Mouse (Mus musculus): ENCODE measurements around the gene Cntn2. TPM values are rescaled to one million over a fixed set of nuclear protein-coding genes. Genes with fewer than 3 reads are reported as not detected.

Cntn2 gene
- polyA plus RNA-seq, 1 experiment from 2014 or later, result 0.02 TPM

- Histone ChIP-seq H3K9ac (ENCODE audit: low read depth, low read length) (no peak overlapping the region), H3K27ac (ENCODE audit: low read length) (no peak overlapping the region), H3K4me2 (ENCODE audit: low read depth, low read length) (no peak overlapping the region), H3K4me3 (ENCODE audit: low read depth, low read length) (no peak overlapping the region), H3K9me3 (replicated peaks; ENCODE audit: control insufficient read depth, low read length) (no peaks in the 10 kb centered on the region), H3K27me3 (ENCODE audit: control insufficient read depth, insufficient read depth, low read depth, low read length) (peaks cover 38% of the 10 kb centered on the region), H3K4me1 (ENCODE audit: control insufficient read depth, low read depth, low read length) (no peaks in the 10 kb centered on the region), H3K36me3 (ENCODE audit: control insufficient read depth, insufficient read depth) (no peaks in the 10 kb centered on the region)
- ATAC-seq (ENCODE audit: low read depth), result no peak
- WGBS (ENCODE audit: insufficient replicate concordance), result 51% methylated on average over 5 of the region's 5 CpGs
These were observed 5.3 kb downstream of the Cntn2 start for GRCm38 (mm10) chr1:132537736-132538135.

DNA sequence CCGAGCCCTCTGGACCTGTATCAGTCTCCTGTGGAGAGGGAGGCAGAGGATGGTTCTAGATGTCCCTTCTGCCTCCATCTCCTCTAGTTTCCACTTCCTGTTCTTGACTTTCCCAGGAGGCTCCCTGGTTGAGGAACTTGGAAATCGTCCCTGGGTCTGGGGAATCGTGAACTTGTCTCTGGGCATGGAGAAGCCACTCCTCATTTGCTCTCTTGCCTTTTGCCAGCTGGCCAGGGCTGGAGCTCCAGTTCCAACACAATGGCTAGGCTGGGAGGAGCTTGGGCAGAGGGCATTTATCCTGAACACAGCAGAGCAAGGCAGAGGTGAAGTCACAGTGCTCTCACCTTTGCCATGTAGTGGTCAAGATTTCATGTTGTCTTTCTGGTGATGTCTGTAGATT lies 6.6 kb downstream of the Cntn2 start:
- Histone ChIP-seq H3K9ac (ENCODE audit: low read depth, low read length) (no peak overlapping the region), H3K4me1 (ENCODE audit: control insufficient read depth, low read depth, low read length) (no peaks in the 10 kb centered on the region), H3K27me3 (ENCODE audit: control insufficient read depth, insufficient read depth, low read depth, low read length) (peaks cover 25% of the 10 kb centered on the region), H3K4me3 (ENCODE audit: low read depth, low read length) (no peak overlapping the region), H3K9me3 (replicated peaks; ENCODE audit: control insufficient read depth, low read length) (no peaks in the 10 kb centered on the region), H3K27ac (ENCODE audit: low read length) (no peak overlapping the region), H3K4me2 (ENCODE audit: low read depth, low read length) (no peak overlapping the region), H3K36me3 (ENCODE audit: control insufficient read depth, insufficient read depth) (no peaks in the 10 kb centered on the region)
- no peak for ATAC-seq (ENCODE audit: low read depth)
- 52% methylated on average over 3 of the region's 3 CpGs for WGBS (ENCODE audit: insufficient replicate concordance)

DNA sequence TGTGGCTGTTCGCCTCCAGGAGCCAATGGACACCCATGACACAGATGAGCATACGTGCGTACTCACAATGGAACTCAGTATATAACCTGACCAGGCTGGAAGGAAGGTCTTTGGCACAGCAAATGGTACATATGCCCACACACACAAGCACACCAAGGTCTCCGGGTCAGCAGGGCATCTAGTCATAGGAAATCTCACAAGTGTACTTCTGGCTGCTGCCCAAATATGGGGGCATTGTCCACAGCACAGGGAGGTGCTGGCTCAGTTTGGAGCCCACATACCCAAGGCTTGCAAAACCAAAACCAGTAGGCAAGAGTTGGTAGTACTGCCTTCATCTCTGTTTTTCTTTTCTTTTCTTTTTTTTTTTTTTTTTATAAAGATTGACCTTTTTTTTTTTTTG lies 7.5 kb downstream of the Cntn2 start:
- peaks cover 17% of the 10 kb centered on the region for H3K27me3 ChIP-seq (ENCODE audit: control insufficient read depth, insufficient read depth, low read depth, low read length)
- no peaks in the 10 kb centered on the region for H3K4me1 ChIP-seq (ENCODE audit: control insufficient read depth, low read depth, low read length)
- no peak overlapping the region for H3K4me3 ChIP-seq (ENCODE audit: low read depth, low read length)
- no peak overlapping the region for H3K27ac ChIP-seq (ENCODE audit: low read length)
- WGBS (ENCODE audit: insufficient replicate concordance), result 77% methylated on average over 4 of the region's 4 CpGs
- ATAC-seq (ENCODE audit: low read depth), result no peak
- no peaks in the 10 kb centered on the region for H3K9me3 ChIP-seq (replicated peaks; ENCODE audit: control insufficient read depth, low read length)
- no peaks in the 10 kb centered on the region for H3K36me3 ChIP-seq (ENCODE audit: control insufficient read depth, insufficient read depth)
- H3K4me2 ChIP-seq (ENCODE audit: low read depth, low read length), result no peak overlapping the region
- no peak overlapping the region for H3K9ac ChIP-seq (ENCODE audit: low read depth, low read length)

DNA sequence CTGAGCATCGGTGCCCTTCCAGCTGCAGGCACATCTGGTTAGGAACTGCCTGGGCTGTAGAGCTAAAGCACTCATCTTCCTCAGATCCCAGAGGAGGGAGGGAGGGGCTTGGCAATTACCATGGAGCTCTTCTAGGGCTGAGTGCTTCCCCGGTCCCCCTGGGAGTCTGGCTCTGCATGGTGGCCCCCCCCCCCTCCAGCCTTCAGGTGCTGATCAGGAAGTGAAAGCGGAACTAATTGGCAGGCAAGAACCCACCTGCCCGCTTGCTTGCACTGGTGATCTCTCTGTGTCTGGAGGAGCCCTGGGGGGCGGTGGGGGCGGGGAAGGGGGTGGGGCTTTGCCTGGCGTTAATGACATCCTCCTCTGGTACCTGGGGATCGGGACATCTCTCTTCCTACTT lies 9.2 kb downstream of the Cntn2 start:
- no peak overlapping the region for H3K9ac ChIP-seq (ENCODE audit: low read depth, low read length)
- ATAC-seq (ENCODE audit: low read depth), result no peak
- 8% methylated on average over 8 of the region's 8 CpGs for WGBS (ENCODE audit: insufficient replicate concordance)
- no peak overlapping the region for H3K27ac ChIP-seq (ENCODE audit: low read length)
- no peaks in the 10 kb centered on the region for H3K4me1 ChIP-seq (ENCODE audit: control insufficient read depth, low read depth, low read length)
- peaks cover 6% of the 10 kb centered on the region; the same call in 1 of the 2 replicates for H3K27me3 ChIP-seq (ENCODE audit: control insufficient read depth, insufficient read depth, low read depth, low read length)
- H3K4me3 ChIP-seq (ENCODE audit: low read depth, low read length), result no peak overlapping the region
- no peak overlapping the region for H3K4me2 ChIP-seq (ENCODE audit: low read depth, low read length)
- no peaks in the 10 kb centered on the region for H3K36me3 ChIP-seq (ENCODE audit: control insufficient read depth, insufficient read depth)
- no peaks in the 10 kb centered on the region for H3K9me3 ChIP-seq (replicated peaks; ENCODE audit: control insufficient read depth, low read length)

- H3K9ac ChIP-seq (ENCODE audit: low read depth, low read length), result no peak overlapping the region
- no peak for ATAC-seq (ENCODE audit: low read depth)
- WGBS (ENCODE audit: insufficient replicate concordance), result 53% methylated on average over 9 of the region's 9 CpGs
- no peak overlapping the region for H3K4me2 ChIP-seq (ENCODE audit: low read depth, low read length)
- H3K4me3 ChIP-seq (ENCODE audit: low read depth, low read length), result no peak overlapping the region
- H3K27ac ChIP-seq (ENCODE audit: low read length), result no peak overlapping the region
- no peaks in the 10 kb centered on the region for H3K9me3 ChIP-seq (replicated peaks; ENCODE audit: control insufficient read depth, low read length)
- H3K27me3 ChIP-seq (ENCODE audit: control insufficient read depth, insufficient read depth, low read depth, low read length), result peaks cover 3% of the 10 kb centered on the region; the same call in 1 of the 2 replicates
- no peaks in the 10 kb centered on the region for H3K4me1 ChIP-seq (ENCODE audit: control insufficient read depth, low read depth, low read length)
- H3K36me3 ChIP-seq (ENCODE audit: control insufficient read depth, insufficient read depth), result no peaks in the 10 kb centered on the region
These were observed 10.5 kb downstream of the Cntn2 start for GRCm38 (mm10) chr1:132532521-132532920.

GRCm38 (mm10) chr1:132530631-132531191 lies 12.3 kb downstream of the Cntn2 start:
- 9% methylated on average over 5 of the region's 5 CpGs for WGBS (ENCODE audit: insufficient replicate concordance)
- ATAC-seq (ENCODE audit: low read depth), result no peak
- Histone ChIP-seq H3K4me2 (ENCODE audit: low read depth, low read length) (no peak overlapping the region), H3K4me3 (ENCODE audit: low read depth, low read length) (no peak overlapping the region), H3K9me3 (replicated peaks; ENCODE audit: control insufficient read depth, low read length) (no peaks in the 10 kb centered on the region), H3K36me3 (ENCODE audit: control insufficient read depth, insufficient read depth) (no peaks in the 10 kb centered on the region), H3K27ac (ENCODE audit: low read length) (no peak overlapping the region), H3K9ac (ENCODE audit: low read depth, low read length) (no peak overlapping the region), H3K4me1 (ENCODE audit: control insufficient read depth, low read depth, low read length) (no peaks in the 10 kb centered on the region), H3K27me3 (ENCODE audit: control insufficient read depth, insufficient read depth, low read depth, low read length) (peaks cover 3% of the 10 kb centered on the region; the same call in 1 of the 2 replicates)

GRCm38 (mm10) chr1:132528647-132529334 lies 14.3 kb downstream of the Cntn2 start:
- no peak overlapping the region for H3K9ac ChIP-seq (ENCODE audit: low read depth, low read length)
- H3K4me1 ChIP-seq (ENCODE audit: control insufficient read depth, low read depth, low read length), result no peaks in the 10 kb centered on the region
- H3K27me3 ChIP-seq (ENCODE audit: control insufficient read depth, insufficient read depth, low read depth, low read length), result peaks cover 3% of the 10 kb centered on the region; the same call in 1 of the 2 replicates
- H3K27ac ChIP-seq (ENCODE audit: low read length), result no peak overlapping the region
- no peak overlapping the region for H3K4me2 ChIP-seq (ENCODE audit: low read depth, low read length)
- no peaks in the 10 kb centered on the region for H3K9me3 ChIP-seq (replicated peaks; ENCODE audit: control insufficient read depth, low read length)
- H3K4me3 ChIP-seq (ENCODE audit: low read depth, low read length), result no peak overlapping the region
- WGBS (ENCODE audit: insufficient replicate concordance), result 61% methylated on average over 19 of the region's 19 CpGs
- no peak for ATAC-seq (ENCODE audit: low read depth)
- H3K36me3 ChIP-seq (ENCODE audit: control insufficient read depth, insufficient read depth), result no peaks in the 10 kb centered on the region

GRCm38 (mm10) chr1:132528071-132528470 lies 15.0 kb downstream of the Cntn2 start:
- WGBS (ENCODE audit: insufficient replicate concordance), result 78% methylated on average over 13 of the region's 13 CpGs
- no peaks in the 10 kb centered on the region for H3K4me1 ChIP-seq (ENCODE audit: control insufficient read depth, low read depth, low read length)
- H3K9me3 ChIP-seq (replicated peaks; ENCODE audit: control insufficient read depth, low read length), result no peaks in the 10 kb centered on the region
- ATAC-seq (ENCODE audit: low read depth), result no peak
- no peak overlapping the region for H3K4me3 ChIP-seq (ENCODE audit: low read depth, low read length)
- H3K27me3 ChIP-seq (ENCODE audit: control insufficient read depth, insufficient read depth, low read depth, low read length), result 0 out of 2 replicates have a peak, but pooled peaks cover 3% of the 10 kb centered on the region
- no peak overlapping the region for H3K9ac ChIP-seq (ENCODE audit: low read depth, low read length)
- H3K36me3 ChIP-seq (ENCODE audit: control insufficient read depth, insufficient read depth), result no peaks in the 10 kb centered on the region
- H3K4me2 ChIP-seq (ENCODE audit: low read depth, low read length), result no peak overlapping the region
- H3K27ac ChIP-seq (ENCODE audit: low read length), result no peak overlapping the region

GRCm38 (mm10) chr1:132525832-132526231 lies 17.2 kb downstream of the Cntn2 start:
- WGBS (ENCODE audit: insufficient replicate concordance), result 6% methylated on average over 10 of the region's 10 CpGs
- no peak for ATAC-seq (ENCODE audit: low read depth)

More at GRCm38 (mm10) chr1:132525832-132526231, 17.2 kb downstream of the Cntn2 start:
- Histone ChIP-seq H3K4me2 (ENCODE audit: low read depth, low read length) (no peak overlapping the region), H3K9ac (ENCODE audit: low read depth, low read length) (no peak overlapping the region), H3K27ac (ENCODE audit: low read length) (no peak overlapping the region), H3K4me3 (ENCODE audit: low read depth, low read length) (no peak overlapping the region), H3K9me3 (replicated peaks; ENCODE audit: control insufficient read depth, low read length) (no peaks in the 10 kb centered on the region), H3K27me3 (ENCODE audit: control insufficient read depth, insufficient read depth, low read depth, low read length) (0 out of 2 replicates have a peak, but pooled peaks cover 3% of the 10 kb centered on the region), H3K36me3 (ENCODE audit: control insufficient read depth, insufficient read depth) (no peaks in the 10 kb centered on the region), H3K4me1 (ENCODE audit: control insufficient read depth, low read depth, low read length) (no peaks in the 10 kb centered on the region)
